Comparison of ENCODE assay signal across 10 mouse cellular contexts in the genomic region with DNA sequence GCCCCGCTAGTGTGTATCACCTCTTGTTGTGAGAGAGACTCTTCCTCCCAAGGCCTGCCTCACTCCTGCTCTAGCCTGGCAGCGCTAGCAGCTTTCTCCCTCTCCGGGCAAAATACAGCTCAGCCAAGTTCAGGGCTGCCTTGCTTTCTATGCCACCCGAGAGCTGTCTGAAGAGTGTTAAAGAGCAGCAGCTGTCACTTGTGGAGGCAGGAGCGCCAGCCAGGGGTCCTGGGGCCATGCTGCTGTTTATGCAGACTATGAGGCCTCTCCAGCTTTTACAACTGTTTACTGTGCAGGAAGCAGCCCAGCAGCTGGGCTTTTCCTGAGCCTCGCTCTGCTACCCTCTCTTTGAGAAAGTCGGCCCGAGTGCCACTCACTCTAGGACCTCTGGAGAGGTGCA. TPM values are rescaled to one million over a fixed set of nuclear protein-coding genes. Genes with fewer than 3 reads are reported as not detected.
DNase-seq lines count a peak whose midpoint lies in the region; ATAC-seq lines count a peak whose summit lies in the region.
"Had no signal": no experiment of that assay in that cellular context is flagged by ENCODE, and none has a peak within 500 bp of the region (broad histone marks: within the 10 kb centered on the region; RNA-seq: fewer than 3 reads in every experiment).

No protein-coding gene starts in this region.

- 0 out of 2 replicates have a peak overlapping the region, but pooled peaks have one; percentile 13 for H3K9ac ChIP-seq in neural tube, embryonic 13.5 days
- no peak overlapping the region for H3K9ac ChIP-seq in neural tube, embryonic 15.5 days (replicated peaks)
- peak overlapping the region; percentile 46 for H3K9ac ChIP-seq in stomach, embryonic 14.5 days (replicated peaks; ENCODE audit: low read depth, low read length)

- WGBS in heart, embryonic 10.5 days, result 47% methylated on average over 8 of the region's 8 CpGs
- WGBS in neural tube, embryonic 13.5 days, result 64% methylated on average over 8 of the region's 8 CpGs
- 60% methylated on average over 8 of the region's 8 CpGs for WGBS in neural tube, embryonic 15.5 days
- 25% methylated on average over 8 of the region's 8 CpGs for WGBS in stomach, embryonic 14.5 days

- peak overlapping the region; percentile 29 for H3K4me2 ChIP-seq in neural tube, embryonic 13.5 days
- H3K4me2 ChIP-seq in neural tube, embryonic 15.5 days, result no peak overlapping the region
- peak overlapping the region; percentile 51 for H3K4me2 ChIP-seq in stomach, embryonic 14.5 days (replicated peaks; ENCODE audit: low read depth, low read length)

- no peaks in the 10 kb centered on the region for H3K36me3 ChIP-seq in heart, embryonic 10.5 days
- no peaks in the 10 kb centered on the region for H3K36me3 ChIP-seq in neural tube, embryonic 13.5 days
- H3K36me3 ChIP-seq in neural tube, embryonic 15.5 days, result no peaks in the 10 kb centered on the region
- no peaks in the 10 kb centered on the region for H3K36me3 ChIP-seq in stomach, embryonic 14.5 days (ENCODE audit: control insufficient read depth, insufficient read depth, low read length)

- peak overlapping the region; percentile 86 for H3K27ac ChIP-seq in heart, embryonic 10.5 days
- no peak overlapping the region for H3K27ac ChIP-seq in neural tube, embryonic 13.5 days (replicated peaks)
- H3K27ac ChIP-seq in neural tube, embryonic 15.5 days (replicated peaks), result no peak overlapping the region
- H3K27ac ChIP-seq in stomach, embryonic 14.5 days (ENCODE audit: low read length), result peak overlapping the region; percentile 94
- H3K27ac ChIP-seq: hindbrain, postnatal 0 days had no signal

- no peak for ATAC-seq in neural tube, embryonic 13.5 days (ENCODE audit: low read depth)
- ATAC-seq in neural tube, embryonic 15.5 days (ENCODE audit: low FRiP score), result no peak
- ATAC-seq in stomach, embryonic 14.5 days (ENCODE audit: insufficient number of reproducible peaks, insufficient read depth, low FRiP score, low read depth), result no peak
- ATAC-seq: hindbrain, postnatal 0 days had no signal

- H3K9me3 ChIP-seq in heart, embryonic 10.5 days, result no peaks in the 10 kb centered on the region
- H3K9me3 ChIP-seq in neural tube, embryonic 13.5 days, result no peaks in the 10 kb centered on the region
- no peaks in the 10 kb centered on the region for H3K9me3 ChIP-seq in neural tube, embryonic 15.5 days (replicated peaks)
- H3K9me3 ChIP-seq in stomach, embryonic 14.5 days (ENCODE audit: control insufficient read depth, low read depth, low read length), result no peaks in the 10 kb centered on the region

- H3K4me3 ChIP-seq in heart, embryonic 10.5 days, result peak overlapping the region; percentile 43; the same call in 1 of the 2 replicates
- H3K4me3 ChIP-seq in neural tube, embryonic 13.5 days, result no peak overlapping the region
- no peak overlapping the region for H3K4me3 ChIP-seq in neural tube, embryonic 15.5 days (replicated peaks)
- H3K4me3 ChIP-seq in stomach, embryonic 14.5 days (ENCODE audit: low read depth, low read length), result peak overlapping the region; percentile 29

- H3K4me1 ChIP-seq in heart, embryonic 10.5 days, result peaks cover 66% of the 10 kb centered on the region
- H3K4me1 ChIP-seq in neural tube, embryonic 13.5 days (replicated peaks), result peaks cover 19% of the 10 kb centered on the region
- H3K4me1 ChIP-seq in neural tube, embryonic 15.5 days, result peaks cover 14% of the 10 kb centered on the region; the same call in 1 of the 2 replicates
- peaks cover 12% of the 10 kb centered on the region for H3K4me1 ChIP-seq in stomach, embryonic 14.5 days (ENCODE audit: control insufficient read depth, insufficient read depth, low read length)

- DNase-seq in heart, embryonic 10.5 days (ENCODE audit: low spot score), result no peak
- DNase-seq in heart, postnatal 14 days, result no peak
- DNase-seq in kidney, postnatal 4 days, result peak; percentile 29 to 53
- DNase-seq in cerebellum, adult 8-10 months, result no peak
- no peak for DNase-seq in neural tube, embryonic 10.5 days (ENCODE audit: extremely low spot score, low spot score)
- DNase-seq: cerebellum, adult 11-12 months had no signal

- intact Hi-C loops in heart, postnatal 14 days (cut with DNase I), result no loop called here

- no peaks in the 10 kb centered on the region for H3K27me3 ChIP-seq in heart, embryonic 10.5 days (ENCODE audit: insufficient read depth, poor library complexity, severe bottlenecking)
- no peaks in the 10 kb centered on the region for H3K27me3 ChIP-seq in neural tube, embryonic 13.5 days
- no peaks in the 10 kb centered on the region for H3K27me3 ChIP-seq in neural tube, embryonic 15.5 days (replicated peaks)
- H3K27me3 ChIP-seq in stomach, embryonic 14.5 days (ENCODE audit: control insufficient read depth, insufficient read depth, low read length), result no peaks in the 10 kb centered on the region

RNA-seq across cellular contexts. Expression of gene Mrvi1, which starts 1.2 kb away (rescaled TPM):
- polyA plus RNA-seq in heart, embryonic 10.5 days (2016; fragmentation: Nextera tagmentation; extraction: Ambion mirVana), result 5.1 and 6.5 TPM in 2 replicates
- total RNA-seq in heart, postnatal 14 days (2021), result 10 to 100 TPM; 15.6 to 18.4 TPM
- polyA plus RNA-seq in neural tube, embryonic 13.5 days (2015; fragmentation: Nextera tagmentation; extraction: Ambion mirVana), result 1.5 and 1.6 TPM in 2 replicates
- 1.4 and 3.1 TPM in 2 replicates for polyA plus RNA-seq in neural tube, embryonic 15.5 days (2015; fragmentation: Nextera tagmentation; extraction: Ambion mirVana)
- polyA plus RNA-seq in stomach, embryonic 14.5 days (2014; fragmentation: Nextera tagmentation; extraction: Ambion mirVana), result 30.0 and 36.3 TPM in 2 replicates

RNA-seq across cellular contexts. Expression of gene Ctr9, which starts 47.7 kb away (rescaled TPM):
- polyA plus RNA-seq in heart, embryonic 10.5 days (2016; fragmentation: Nextera tagmentation; extraction: Ambion mirVana), result 52.3 and 63.1 TPM in 2 replicates
- 10 to 100 TPM; 21.8 to 25.2 TPM for total RNA-seq in heart, postnatal 14 days (2021)
- polyA plus RNA-seq in neural tube, embryonic 13.5 days (2015; fragmentation: Nextera tagmentation; extraction: Ambion mirVana), result 87.8 and 91.8 TPM in 2 replicates
- polyA plus RNA-seq in neural tube, embryonic 15.5 days (2015; fragmentation: Nextera tagmentation; extraction: Ambion mirVana), result 68.3 and 71.5 TPM in 2 replicates
- 60.2 and 63.3 TPM in 2 replicates for polyA plus RNA-seq in stomach, embryonic 14.5 days (2014; fragmentation: Nextera tagmentation; extraction: Ambion mirVana)

Comparison
In these comparisons a context has a peak if more than half of its experiments do, and no peak if none do; other contexts are left out.
1. DNase-seq: peak in kidney, postnatal 4 days (2 of 2); none in heart, embryonic 10.5 days (single experiment), heart, postnatal 14 days (0 of 2), cerebellum, adult 8-10 months (single experiment) and neural tube, embryonic 10.5 days (single experiment).
2. H3K27ac ChIP-seq: peak in heart, embryonic 10.5 days (single experiment) and stomach, embryonic 14.5 days (single experiment); none in neural tube, embryonic 13.5 days (single experiment) and neural tube, embryonic 15.5 days (single experiment).
3. H3K4me3 ChIP-seq: peak in heart, embryonic 10.5 days (single experiment) and stomach, embryonic 14.5 days (single experiment); none in neural tube, embryonic 13.5 days (single experiment) and neural tube, embryonic 15.5 days (single experiment).